Mouse (Mus musculus) lung, postnatal 0 days (tissue): ENCODE data around the gene 1500015O10Rik. TPM values are rescaled to one million over a fixed set of nuclear protein-coding genes. Genes with fewer than 3 reads are reported as not detected.

ENCODE experiments used
- ATAC-seq: fragments of 200-750 bp; cut with Nextera tagmentation; 2 replicates; pipeline ENCODE4 v1.8.0; 2017; ENCODE audit warnings: moderate library complexity
- DNase-seq: peaks from one replicate; pipeline ENCODE4 v3.0.0-alpha.2; 2016; ENCODE audit warnings: low spot score
- H3K27ac ChIP-seq: fragments of 300-500 bp; sonication (generic); 2 replicates; pipeline ENCODE4 v1.5.1; 2014; ENCODE audit warnings: antibody characterized with exemption, mild to moderate bottlenecking, low read length, mixed read lengths
- H3K27me3 ChIP-seq: fragments of 300-500 bp; sonication (generic); replicated peaks from 2 replicates; pipeline ENCODE4 v1.6.1; 2014; ENCODE audit warnings: low read length, mixed read lengths; ENCODE audit not compliant: insufficient read depth
- H3K36me3 ChIP-seq: fragments of 300-500 bp; sonication (generic); 2 replicates; pipeline ENCODE4 v1.6.1; 2014; ENCODE audit warnings: low read length, mixed read lengths; ENCODE audit not compliant: insufficient read depth
- H3K4me1 ChIP-seq: fragments of 300-500 bp; sonication (generic); 2 replicates; pipeline ENCODE4 v1.6.1; 2014; ENCODE audit warnings: antibody characterized with exemption, low read depth, low read length, mixed read lengths; ENCODE audit not compliant: insufficient read depth
- H3K4me2 ChIP-seq: fragments of 300-500 bp; sonication (generic); replicated peaks from 2 replicates; pipeline ENCODE4 v1.6.1; 2014; ENCODE audit warnings: low read depth, mild to moderate bottlenecking, low read length, moderate library complexity, mixed read lengths
- H3K4me3 ChIP-seq: fragments of 300-500 bp; sonication (generic); 2 replicates; pipeline ENCODE4 v1.5.1; 2014; ENCODE audit warnings: low read depth, low read length
- H3K9ac ChIP-seq: fragments of 300-500 bp; sonication (generic); replicated peaks from 2 replicates; pipeline ENCODE4 v1.6.1; 2014; ENCODE audit warnings: low read depth, mild to moderate bottlenecking
- H3K9me3 ChIP-seq: fragments of 300-500 bp; sonication (generic); 2 replicates; pipeline ENCODE4 v1.6.1; 2016; ENCODE audit warnings: low read length, mixed read lengths
- CTCF ChIP-seq: IDR thresholded peaks from 2 replicates; pipeline ENCODE4 v1.5.1; 2016; ENCODE audit warnings: antibody characterized with exemption, mild to moderate bottlenecking
- EP300 ChIP-seq: IDR thresholded peaks from 2 replicates; pipeline ENCODE4 v1.6.1; 2016; ENCODE audit warnings: antibody characterized with exemption, mild to moderate bottlenecking, control low read depth
- WGBS: fragments of 180-500 bp; shearing (Covaris S2); extraction: QIAGEN DNeasy Blood & Tissue Kit; methylation state at CpG from one replicate; pipeline ENCODE4 v1.1.7; 2014; 5-methylcytosine and 5-hydroxymethylcytosine counted together
- polyA plus RNA-seq: library from polyadenylated mRNA; unstranded; fragments of >200 nt; fragmentation: Nextera tagmentation; extraction: Ambion mirVana; gene quantifications from 2 replicates; pipeline ENCODE4 v1.2.1, GENCODE M21; 2015

The 1500015O10Rik gene
- polyA plus RNA-seq, 1 experiment from 2014 or later = 15.6 TPM

DNA sequence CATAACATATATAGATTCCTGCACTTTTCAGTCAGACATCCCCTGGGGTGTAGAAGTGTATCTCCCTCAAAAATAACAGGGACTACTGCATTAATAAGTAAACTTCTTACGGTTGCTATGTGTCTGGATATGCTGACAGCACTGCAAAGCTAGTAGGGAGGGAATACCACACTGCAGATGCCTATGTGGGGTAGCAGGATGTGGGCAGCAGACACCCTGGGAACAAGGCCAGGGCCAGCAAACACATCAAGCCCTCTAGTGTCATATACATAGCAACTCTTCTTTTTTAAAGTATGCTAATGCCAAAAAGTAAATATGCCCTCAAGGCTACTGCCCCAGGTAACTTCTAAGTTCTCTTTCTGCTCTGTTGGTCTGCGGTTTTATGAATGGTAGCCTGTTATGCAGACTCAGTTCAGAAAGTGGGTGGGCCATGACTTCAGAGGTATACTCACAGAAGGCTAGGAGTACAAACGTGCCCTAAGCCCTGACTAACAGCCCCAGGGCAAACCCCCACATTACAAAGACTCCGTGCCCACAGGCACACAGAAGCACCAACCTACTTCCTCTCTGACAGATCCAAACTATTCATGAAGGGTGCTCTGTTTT is 38.1 kb downstream of the 1500015O10Rik start:
- H3K27ac ChIP-seq = no peak overlapping the region
- no peaks in the 10 kb centered on the region; the same call in 1 of the 2 replicates for H3K36me3 ChIP-seq
- TF ChIP-seq EP300 = no peak
- TF ChIP-seq CTCF = no peak
- no peaks in the 10 kb centered on the region for H3K9me3 ChIP-seq
- DNase-seq (no peak), ATAC-seq (no peak)
- H3K27me3 ChIP-seq = no peaks in the 10 kb centered on the region
- no peak overlapping the region for H3K4me2 ChIP-seq
- 62% methylated on average over 4 of the region's 4 CpGs for WGBS
- no peak overlapping the region for H3K4me3 ChIP-seq
- H3K4me1 ChIP-seq = no peaks in the 10 kb centered on the region
- H3K9ac ChIP-seq = no peak overlapping the region

- 60% methylated on average over 1 of the region's 1 CpGs for WGBS
- no peak overlapping the region for H3K4me3 ChIP-seq
- H3K36me3 ChIP-seq = no peaks in the 10 kb centered on the region; the same call in 1 of the 2 replicates
- no peak overlapping the region for H3K27ac ChIP-seq
- H3K4me1 ChIP-seq = no peaks in the 10 kb centered on the region
- H3K4me2 ChIP-seq = no peak overlapping the region
- no peaks in the 10 kb centered on the region for H3K27me3 ChIP-seq
- ATAC-seq = no peak
- no peak for TF ChIP-seq CTCF
- TF ChIP-seq EP300 = no peak
- no peak for DNase-seq
- no peaks in the 10 kb centered on the region for H3K9me3 ChIP-seq
- no peak overlapping the region for H3K9ac ChIP-seq
Measured at GRCm38 (mm10) chr1:43769348-43769747, 38.9 kb downstream of the 1500015O10Rik start.

DNA sequence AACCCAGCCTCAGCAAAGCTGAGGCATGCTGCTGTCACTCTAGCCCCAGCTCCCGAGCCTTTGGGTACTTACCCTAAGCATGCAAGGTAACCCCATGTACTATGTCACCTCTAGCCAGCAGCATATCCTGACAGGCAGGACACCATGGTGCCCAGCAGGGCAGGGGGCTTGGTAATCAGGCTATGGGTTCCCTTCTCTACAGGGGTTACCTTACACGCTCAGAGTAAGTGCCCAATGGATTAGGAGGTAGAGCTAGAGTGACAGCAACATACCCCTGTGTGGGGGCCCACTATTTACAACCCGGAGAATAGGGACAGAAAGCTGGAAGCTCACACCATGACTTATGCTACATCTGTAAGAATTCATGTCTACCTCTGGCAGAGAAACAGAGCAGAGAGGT is 39.6 kb downstream of the 1500015O10Rik start:
- Histone ChIP-seq H3K4me1 (no peaks in the 10 kb centered on the region), H3K27ac (no peak overlapping the region), H3K36me3 (no peaks in the 10 kb centered on the region; the same call in 1 of the 2 replicates), H3K4me3 (no peak overlapping the region), H3K9ac (no peak overlapping the region), H3K4me2 (no peak overlapping the region), H3K27me3 (no peaks in the 10 kb centered on the region), H3K9me3 (no peaks in the 10 kb centered on the region)
- TF ChIP-seq CTCF (no peak), EP300 (no peak)
- no peak for ATAC-seq
- no peak for DNase-seq
- WGBS = 93% methylated on average over 3 of the region's 3 CpGs

DNA sequence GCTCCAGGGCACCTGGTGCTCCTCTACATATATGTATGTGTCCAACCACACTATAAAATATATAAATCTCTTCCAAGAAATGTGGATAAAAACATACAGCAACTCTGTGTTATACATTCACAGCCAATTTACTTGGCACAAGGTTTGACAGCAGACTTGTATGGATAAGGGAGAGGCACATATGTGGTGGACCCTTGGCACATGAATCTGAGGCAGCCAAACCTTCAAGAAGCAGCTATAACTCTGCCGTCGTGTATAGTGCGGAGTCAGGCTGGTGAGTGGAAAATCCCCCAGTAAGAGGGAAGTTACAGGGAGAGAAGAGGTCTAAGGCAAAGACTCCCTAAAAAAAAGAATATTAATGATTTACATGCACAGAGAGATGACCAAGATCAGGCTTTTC is 42.3 kb downstream of the 1500015O10Rik start:
- Histone ChIP-seq H3K4me3 (no peak overlapping the region), H3K9ac (no peak overlapping the region), H3K27me3 (no peaks in the 10 kb centered on the region), H3K4me1 (no peaks in the 10 kb centered on the region), H3K9me3 (no peaks in the 10 kb centered on the region), H3K27ac (no peak overlapping the region), H3K4me2 (no peak overlapping the region), H3K36me3 (no peaks in the 10 kb centered on the region; the same call in 1 of the 2 replicates)
- no peak for TF ChIP-seq EP300
- TF ChIP-seq CTCF = no peak
- no peak for DNase-seq
- no peak for ATAC-seq
- WGBS = 94% methylated on average over 3 of the region's 3 CpGs

- no peak overlapping the region for H3K27ac ChIP-seq
- H3K4me1 ChIP-seq = no peaks in the 10 kb centered on the region
- H3K9me3 ChIP-seq = no peaks in the 10 kb centered on the region
- H3K36me3 ChIP-seq = no peaks in the 10 kb centered on the region; the same call in 1 of the 2 replicates
- no peak for ATAC-seq
- no peak overlapping the region for H3K9ac ChIP-seq
- 88% methylated on average over 4 of the region's 4 CpGs for WGBS
- H3K27me3 ChIP-seq = no peaks in the 10 kb centered on the region
- TF ChIP-seq CTCF = no peak
- TF ChIP-seq EP300 = no peak
- no peak overlapping the region for H3K4me3 ChIP-seq
- H3K4me2 ChIP-seq = no peak overlapping the region
- DNase-seq = no peak
Measured at GRCm38 (mm10) chr1:43774126-43774525, 43.7 kb downstream of the 1500015O10Rik start.

- Histone ChIP-seq H3K9me3 (no peaks in the 10 kb centered on the region), H3K27ac (no peak overlapping the region), H3K4me3 (no peak overlapping the region), H3K27me3 (no peaks in the 10 kb centered on the region), H3K36me3 (no peaks in the 10 kb centered on the region), H3K4me1 (no peaks in the 10 kb centered on the region), H3K4me2 (no peak overlapping the region), H3K9ac (no peak overlapping the region)
- 75% methylated on average over 3 of the region's 3 CpGs for WGBS
- TF ChIP-seq CTCF (no peak), EP300 (no peak)
- no peak for ATAC-seq
- DNase-seq = no peak
Measured at GRCm38 (mm10) chr1:43776106-43776505, 45.7 kb downstream of the 1500015O10Rik start.

DNA sequence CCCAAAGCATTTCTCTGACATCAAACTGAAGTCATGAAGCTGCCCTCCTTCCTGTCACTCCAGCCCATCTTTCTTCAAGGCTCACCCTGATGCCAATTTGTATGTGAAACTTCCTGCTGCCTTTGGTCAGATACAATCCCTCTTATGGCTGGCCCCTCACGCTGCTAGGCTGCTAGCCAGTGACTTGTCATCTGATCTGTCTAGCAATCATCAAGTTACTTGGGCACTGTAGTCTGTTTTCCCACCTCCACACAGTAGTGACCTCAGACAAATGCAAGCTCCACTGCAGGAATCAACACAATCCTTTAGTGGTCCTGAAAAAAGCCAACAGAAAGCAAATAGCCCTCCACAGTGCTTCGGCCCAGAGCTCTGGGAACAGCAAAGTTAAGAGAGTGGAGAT is 50.8 kb downstream of the 1500015O10Rik start:
- DNase-seq (no peak), ATAC-seq (no peak)
- no peaks in the 10 kb centered on the region for H3K4me1 ChIP-seq
- H3K36me3 ChIP-seq = no peaks in the 10 kb centered on the region
- H3K4me2 ChIP-seq = no peak overlapping the region
- no peak overlapping the region for H3K4me3 ChIP-seq
- no peak overlapping the region for H3K9ac ChIP-seq
- no peak overlapping the region; the same call in 1 of the 2 replicates for H3K27ac ChIP-seq
- no peaks in the 10 kb centered on the region for H3K27me3 ChIP-seq
- 67% methylated on average over 2 of the region's 2 CpGs for WGBS
- H3K9me3 ChIP-seq = no peaks in the 10 kb centered on the region
- TF ChIP-seq CTCF = no peak
- no peak for TF ChIP-seq EP300
